Mouse (Mus musculus) stomach, postnatal 0 days (tissue): Measurements from ENCODE around the gene Khnyn.

Experiments
- CTCF ChIP-seq: IDR thresholded peaks from 2 replicates; pipeline ENCODE4 v1.5.1; 2016; ENCODE audit warnings: antibody characterized with exemption, low read depth, mild to moderate bottlenecking, moderate library complexity
- EP300 ChIP-seq: optimal IDR thresholded peaks from 2 replicates; pipeline ENCODE3; 2016; ENCODE audit warnings: antibody characterized with exemption

GRCm38 (mm10) chr14:55946269-55946969 is 61.7 kb downstream of the Khnyn start:
- TF ChIP-seq CTCF = no peak
- TF ChIP-seq EP300 = no peak
